Mouse (Mus musculus): ENCODE results near the gene Kcna6. TPM values are rescaled to one million over a fixed set of nuclear protein-coding genes. Genes with fewer than 3 reads are reported as not detected.

The Kcna6 gene
- polyA plus RNA-seq, 1 experiment, result 0.16 TPM

DNA sequence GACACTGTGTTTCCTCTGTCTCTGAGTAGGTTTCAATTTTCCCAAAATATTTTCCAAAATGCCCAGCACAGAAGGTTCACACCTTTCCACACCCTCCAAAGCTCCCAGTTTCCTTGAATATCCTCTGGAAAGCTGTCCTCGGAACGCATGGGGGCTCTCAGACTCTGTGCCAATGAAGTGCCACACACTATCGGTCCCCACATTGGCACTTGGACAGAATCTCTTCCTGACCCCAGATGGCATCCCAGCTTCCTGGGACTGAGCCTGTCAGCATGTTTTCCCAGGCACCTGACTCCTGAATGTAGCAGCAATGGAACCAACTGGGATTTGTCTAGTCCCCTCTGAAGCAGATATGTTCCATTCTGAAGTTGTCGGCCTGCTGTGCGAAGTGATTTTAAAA lies 73.5 kb downstream of the Kcna6 start:
- no peak overlapping the region for H3K27ac ChIP-seq (ENCODE audit: insufficient read depth, low read length)
- no peak for TF ChIP-seq POLR2A (IDR thresholded peaks at IDR 0.05; ENCODE audit: low read depth, low read length)
- no peak for TF ChIP-seq CTCF (IDR thresholded peaks at IDR 0.05; ENCODE audit: extremely low read depth, insufficient read depth, insufficient read length, insufficient replicate concordance)
- no peaks in the 10 kb centered on the region for H3K27me3 ChIP-seq (ENCODE audit: control insufficient read depth, insufficient read depth, low read length)
- DNase-seq (ENCODE audit: low read depth in 1 of 2, low spot score in 2 of 2), result no peak
- 96% methylated on average over 5 of the region's 5 CpGs for WGBS
- no peaks in the 10 kb centered on the region for H3K4me1 ChIP-seq (ENCODE audit: control insufficient read depth, insufficient read depth, insufficient read length)
- H3K4me3 ChIP-seq (ENCODE audit: extremely low read depth, insufficient read depth, insufficient read length), result no peak overlapping the region
- H3K36me3 ChIP-seq (ENCODE audit: control insufficient read depth, insufficient read depth, low read length), result no peaks in the 10 kb centered on the region

- TF ChIP-seq CTCF (IDR thresholded peaks at IDR 0.05; ENCODE audit: extremely low read depth, insufficient read depth, insufficient read length, insufficient replicate concordance) (no peak), POLR2A (IDR thresholded peaks at IDR 0.05; ENCODE audit: low read depth, low read length) (no peak)
- H3K36me3 ChIP-seq (ENCODE audit: control insufficient read depth, insufficient read depth, low read length), result no peaks in the 10 kb centered on the region
- H3K27me3 ChIP-seq (ENCODE audit: control insufficient read depth, insufficient read depth, low read length), result no peaks in the 10 kb centered on the region
- H3K27ac ChIP-seq (ENCODE audit: insufficient read depth, low read length), result no peak overlapping the region
- WGBS, result 68% methylated on average over 6 of the region's 6 CpGs
- no peak for DNase-seq (ENCODE audit: low read depth in 1 of 2, low spot score in 2 of 2)
- no peak overlapping the region for H3K4me3 ChIP-seq (ENCODE audit: extremely low read depth, insufficient read depth, insufficient read length)
- H3K4me1 ChIP-seq (ENCODE audit: control insufficient read depth, insufficient read depth, insufficient read length), result no peaks in the 10 kb centered on the region
These were observed 74.4 kb downstream of the Kcna6 start for GRCm38 (mm10) chr6:126666091-126666490.

- TF ChIP-seq POLR2A (IDR thresholded peaks at IDR 0.05; ENCODE audit: low read depth, low read length) (no peak), CTCF (IDR thresholded peaks at IDR 0.05; ENCODE audit: extremely low read depth, insufficient read depth, insufficient read length, insufficient replicate concordance) (no peak)
- Histone ChIP-seq H3K4me3 (ENCODE audit: extremely low read depth, insufficient read depth, insufficient read length) (no peak overlapping the region), H3K27me3 (ENCODE audit: control insufficient read depth, insufficient read depth, low read length) (no peaks in the 10 kb centered on the region), H3K27ac (ENCODE audit: insufficient read depth, low read length) (no peak overlapping the region), H3K36me3 (ENCODE audit: control insufficient read depth, insufficient read depth, low read length) (no peaks in the 10 kb centered on the region), H3K4me1 (ENCODE audit: control insufficient read depth, insufficient read depth, insufficient read length) (no peaks in the 10 kb centered on the region)
- DNase-seq (ENCODE audit: low read depth in 1 of 2, low spot score in 2 of 2), result no peak
- 87% methylated on average over 3 of the region's 3 CpGs for WGBS
These were observed 75.9 kb downstream of the Kcna6 start for GRCm38 (mm10) chr6:126664569-126664968.

Other genes starting within 250 kb of the Kcna6 start
- gene Kcna5, start 205.3 kb downstream of the Kcna6 start, polyA plus RNA-seq (2012; rRNA removed), result 0.09 and 0.25 TPM in 2 replicates
- gene Kcna1, start 94.3 kb downstream of the Kcna6 start, polyA plus RNA-seq (2012; rRNA removed), result 0.06 TPM in 2 replicates
- gene Ndufa9, start 108.5 kb upstream of the Kcna6 start, polyA plus RNA-seq (2012; rRNA removed), result 34.2 and 35.2 TPM in 2 replicates
- gene Akap3, start 112.4 kb upstream of the Kcna6 start, polyA plus RNA-seq (2012; rRNA removed), result not detected in 2 replicates
- 0.20 and 0.25 TPM in 2 replicates for gene Dyrk4, start 181.2 kb upstream of the Kcna6 start, polyA plus RNA-seq (2012; rRNA removed)
- 3.2 and 4.1 TPM in 2 replicates for gene Rad51ap1, start 198.9 kb upstream of the Kcna6 start, polyA plus RNA-seq (2012; rRNA removed)
- gene D6Wsu163e, start 199.3 kb upstream of the Kcna6 start, polyA plus RNA-seq (2012; rRNA removed), result 3.0 and 4.4 TPM in 2 replicates